Mouse (Mus musculus) adrenal gland, adult (tissue): ENCODE results near the gene Arl10.
"Not testable (repeated sequence)": the region's sequence is repeated elsewhere in the genome, so short reads cannot be mapped to it uniquely, and the experiment has no call there.

ENCODE experiments used
- DNase-seq, 2 experiments: peaks; one replicate each; pipeline ENCODE4 v3.0.0; 2022 to 2023; ENCODE audit warnings: low spot score in 1 of 2; ENCODE audit not compliant: inconsistent age in 2 of 2

Arl10 gene

DNA sequence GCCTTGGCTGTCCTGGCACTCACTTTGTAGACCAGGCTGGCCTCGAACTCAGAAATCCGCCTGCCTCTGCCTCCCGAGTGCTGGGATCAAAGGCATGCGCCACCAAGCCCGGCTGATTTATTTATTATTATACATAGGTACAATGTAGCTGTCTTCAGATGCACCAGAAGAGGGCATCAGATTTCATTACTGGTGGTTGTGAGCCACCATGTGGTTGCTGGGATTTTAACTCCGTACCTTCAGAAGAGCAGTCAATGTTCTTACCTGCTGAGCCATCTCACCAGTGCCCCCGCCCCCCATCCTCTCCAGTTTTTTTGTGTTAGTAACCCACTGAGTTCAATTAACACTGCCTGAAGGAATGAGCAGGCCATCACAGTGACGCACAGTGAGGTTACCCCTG, 38.3 kb downstream of the Arl10 start:
- DNase-seq: not testable (repeated sequence)

DNA sequence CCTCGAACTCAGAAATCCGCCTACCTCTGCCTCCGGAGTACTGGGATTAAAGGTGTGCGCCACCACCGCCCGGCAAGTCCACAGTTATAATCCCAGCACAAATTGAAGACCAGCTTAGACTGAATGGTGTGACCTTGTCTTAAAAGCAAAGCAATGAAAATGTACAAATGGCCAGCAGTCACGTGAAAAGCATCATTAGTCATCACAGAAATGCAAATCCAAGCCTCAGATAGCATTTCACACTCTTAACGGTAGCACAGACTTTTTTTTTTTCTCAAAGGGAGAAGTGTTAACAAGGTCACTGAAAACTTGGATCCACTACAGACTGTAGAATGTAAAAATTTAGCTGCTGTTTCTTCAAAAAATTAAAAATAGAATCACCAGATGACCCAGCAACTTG, 41.5 kb downstream of the Arl10 start:
- DNase-seq: no peak

DNA sequence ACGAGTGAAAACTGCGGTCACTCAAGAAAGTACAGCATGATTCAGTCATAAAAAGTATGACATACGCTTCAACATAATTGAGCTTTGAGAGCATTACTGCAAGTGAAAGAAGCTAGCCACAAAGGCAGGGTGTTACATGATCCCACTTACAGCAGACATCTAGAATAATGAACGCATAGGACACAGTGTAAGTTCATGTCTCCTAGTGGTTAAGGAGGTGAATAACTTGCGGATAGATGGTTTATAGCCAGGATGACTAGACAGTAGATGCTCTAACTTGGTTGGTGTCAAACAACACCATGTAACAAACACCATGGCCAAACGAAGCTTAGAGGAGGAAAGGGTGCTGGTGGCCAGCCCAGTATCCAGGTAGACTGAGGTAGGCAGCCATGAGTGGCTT, 42.2 kb downstream of the Arl10 start:
- no peak for DNase-seq

DNA sequence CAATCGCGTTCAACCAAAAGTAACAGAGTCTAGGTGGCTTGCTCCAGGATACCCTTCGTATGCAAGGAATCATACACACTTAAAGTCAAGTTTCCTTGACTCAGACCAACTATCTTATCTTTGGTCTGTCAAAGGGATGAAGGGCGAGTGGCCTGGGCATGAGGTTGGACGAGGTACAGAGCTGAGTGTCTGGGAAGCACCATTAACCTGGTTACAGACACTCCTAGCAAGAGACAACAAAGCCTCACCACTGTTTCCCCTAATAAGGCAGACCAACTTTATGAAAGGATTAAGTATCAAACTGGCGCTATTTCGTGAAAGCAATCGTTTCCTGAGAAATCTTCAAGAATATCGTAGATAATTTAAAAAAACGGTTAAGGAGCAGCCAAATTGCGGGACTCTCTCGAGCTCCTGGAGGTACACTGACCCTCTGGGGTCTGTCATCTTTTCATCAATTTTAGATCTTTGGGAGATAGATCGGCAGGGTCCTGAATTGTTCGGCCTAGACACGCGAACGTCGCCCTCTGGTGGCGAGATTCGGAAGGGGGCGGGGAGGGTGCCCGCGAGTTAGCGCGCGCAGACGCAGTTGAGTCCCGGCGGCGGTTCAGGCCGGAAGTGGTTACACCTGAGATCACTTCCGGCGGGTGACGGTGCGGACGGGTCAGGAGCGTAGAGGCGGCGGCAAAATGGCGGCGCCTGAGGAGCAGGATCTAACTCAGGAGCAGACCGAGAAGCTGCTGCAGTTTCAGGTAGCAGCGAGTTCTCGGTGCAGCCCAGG, 46.5 kb downstream of the Arl10 start, which contains the start of gene Faf2:
Faf2 (plus strand) TSS at position 630 of the 778 bp plus-strand sequence.
- DNase-seq: peak; percentile 98 to 100

DNA sequence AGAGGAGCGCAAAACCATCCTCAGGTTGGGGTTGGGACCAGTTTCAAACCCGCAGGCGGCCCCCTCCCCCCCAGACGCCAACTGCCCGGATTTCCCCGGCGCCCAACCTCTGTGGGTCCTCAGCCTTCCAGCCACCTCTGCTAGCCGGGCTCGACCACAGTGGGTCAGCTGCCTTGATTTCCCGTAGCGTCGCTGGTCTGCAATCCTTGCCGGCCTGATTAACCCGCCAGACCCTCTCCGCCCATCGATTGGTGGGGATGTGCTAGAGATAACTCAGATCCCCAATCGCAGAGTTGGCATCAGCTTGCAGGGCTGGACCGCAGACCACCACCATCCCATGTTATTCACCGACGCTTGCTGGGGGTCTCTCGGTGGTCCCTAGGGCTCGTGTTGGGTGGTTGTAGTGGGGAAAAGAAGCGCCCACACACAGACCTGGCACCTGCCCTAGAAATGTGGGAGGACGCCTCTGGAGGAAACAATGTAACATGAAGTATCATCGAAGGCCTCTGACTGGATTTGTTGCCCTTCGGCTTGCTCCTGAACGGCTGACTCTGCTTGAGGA, 47.2 kb downstream of the Arl10 start:
- peak in 1 of 2 experiments; percentile 40 for DNase-seq

DNA sequence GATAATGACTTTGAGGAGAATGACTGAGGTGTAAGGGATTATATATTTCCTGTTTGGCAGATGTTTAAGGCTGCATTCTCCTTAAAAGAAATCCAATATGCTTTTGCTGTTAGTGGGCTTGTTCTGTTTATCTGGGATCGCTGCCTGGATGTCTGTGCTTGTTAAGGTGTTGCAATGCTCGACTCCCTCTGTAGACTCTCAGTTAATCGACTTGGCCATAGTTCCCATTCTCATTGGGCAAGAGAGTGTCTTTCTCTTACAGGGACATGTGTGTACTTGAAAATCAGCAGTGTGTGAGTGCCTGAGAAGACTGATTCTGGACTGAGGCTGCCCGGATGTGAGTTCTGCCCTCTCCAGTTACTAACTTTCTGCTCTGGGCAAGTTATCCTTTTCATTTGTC, 54.3 kb downstream of the Arl10 start:
- DNase-seq: peak in 1 of 2 experiments; percentile 63
